Mouse (Mus musculus) cortical plate, adult 2 months (tissue): ENCODE data around the gene Plcl1. TPM values are rescaled to one million over a fixed set of nuclear protein-coding genes. Genes with fewer than 3 reads are reported as not detected.
"Not testable (repeated sequence)": the region's sequence is repeated elsewhere in the genome, so short reads cannot be mapped to it uniquely, and the experiment has no call there.

ENCODE experiments used
- H3K27ac ChIP-seq: fragments of 200-500 bp; 2 replicates; pipeline ENCODE4 v1.5.1; 2012; ENCODE audit warnings: low read length, control low read depth, inconsistent platforms; ENCODE audit not compliant: insufficient read depth
- H3K4me1 ChIP-seq: fragments of 200-500 bp; 2 replicates; pipeline ENCODE4 v1.6.1; 2011; ENCODE audit warnings: low read length; ENCODE audit not compliant: control insufficient read depth, insufficient read depth
- H3K4me3 ChIP-seq: fragments of 200-500 bp; 2 replicates; pipeline ENCODE4 v1.5.1; 2011; ENCODE audit warnings: mild to moderate bottlenecking, low read length, control low read depth; ENCODE audit not compliant: insufficient read depth
- CTCF ChIP-seq: fragments of 200-500 bp; IDR thresholded peaks from 2 replicates; pipeline ENCODE4 v1.5.1; 2011; ENCODE audit warnings: mild to moderate bottlenecking, control low read depth, low read length; ENCODE audit not compliant: insufficient read depth; ENCODE audit errors: extremely low read depth
- POLR2A ChIP-seq: fragments of 200-500 bp; IDR thresholded peaks from 2 replicates; pipeline ENCODE4 v1.6.1; 2011; ENCODE audit warnings: mild to moderate bottlenecking, low read length, control low read depth; ENCODE audit not compliant: insufficient read depth; ENCODE audit errors: extremely low read depth
- polyA plus RNA-seq: library from polyadenylated mRNA; depleted of rRNA; stranded (reverse); fragments of >200 nt; gene quantifications from 2 replicates; pipeline ENCODE4 v1.2.3, GENCODE M21; 2012

Plcl1 gene
- polyA plus RNA-seq, 1 experiment = 8.6 TPM

DNA sequence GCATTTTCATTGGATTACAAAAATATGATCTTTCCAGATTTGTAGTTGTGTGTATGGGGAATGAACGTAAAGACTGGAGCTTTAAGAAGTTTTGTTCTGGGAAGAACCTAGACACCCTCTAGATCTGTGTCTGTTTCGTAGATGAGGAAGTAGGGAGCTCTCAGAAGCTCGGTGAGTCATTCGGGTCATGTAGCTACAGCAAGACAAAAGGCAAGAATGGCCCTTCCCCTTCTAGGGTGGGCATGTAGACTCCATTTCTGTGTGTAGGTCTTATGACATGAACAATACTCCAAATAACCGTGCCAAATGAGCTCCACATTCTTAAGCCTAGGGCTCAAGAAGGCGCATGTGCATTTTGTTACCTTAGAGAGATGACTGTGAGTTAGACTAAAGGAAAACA is 101.3 kb downstream of the Plcl1 start:
- Histone ChIP-seq H3K4me3 (no peak overlapping the region), H3K27ac (0 out of 2 replicates have a peak overlapping the region, but pooled peaks have one; percentile 23), H3K4me1 (no peaks in the 10 kb centered on the region)
- no peak for TF ChIP-seq CTCF
- TF ChIP-seq POLR2A = no peak

DNA sequence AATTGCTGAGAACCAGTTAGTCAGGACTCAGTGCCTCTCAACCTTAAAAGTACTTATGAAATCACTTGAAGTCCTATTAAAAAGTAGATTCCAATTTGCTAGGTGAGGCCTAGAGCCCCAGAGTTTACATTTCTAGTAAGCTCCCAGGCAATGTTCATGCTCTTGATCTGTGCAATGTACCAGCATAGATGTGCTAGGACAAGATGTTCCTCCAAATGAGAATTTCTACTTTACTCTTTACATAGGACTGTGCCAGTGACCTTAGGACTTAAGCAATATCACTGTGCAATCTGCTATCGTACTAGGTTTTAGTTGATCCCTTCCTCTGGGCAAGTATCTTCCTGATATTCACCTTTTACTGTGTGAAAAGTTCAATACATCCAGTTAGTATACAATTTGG is 103.9 kb downstream of the Plcl1 start:
- H3K4me1 ChIP-seq = no peaks in the 10 kb centered on the region
- no peak overlapping the region for H3K27ac ChIP-seq
- no peak overlapping the region for H3K4me3 ChIP-seq
- TF ChIP-seq POLR2A = no peak
- TF ChIP-seq CTCF = no peak

DNA sequence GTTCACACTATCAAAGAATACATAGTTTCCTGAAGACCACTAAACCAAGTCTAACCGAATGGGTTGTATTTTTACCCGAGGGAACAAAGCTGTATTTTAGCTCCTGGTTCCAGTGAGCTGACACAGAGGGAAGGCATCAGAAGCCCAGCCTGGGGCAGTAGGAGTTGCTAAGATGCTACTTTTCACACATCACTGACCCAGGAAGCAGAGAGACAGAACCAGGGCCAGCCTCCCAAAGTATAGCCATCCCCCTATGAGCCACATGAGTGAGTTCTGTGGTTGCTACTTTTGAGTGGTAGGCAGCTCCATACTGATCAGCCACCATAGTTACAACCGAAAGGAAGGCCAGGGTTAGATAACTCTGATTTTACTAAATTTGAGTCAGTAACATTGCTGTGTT is 106.4 kb downstream of the Plcl1 start:
- no peak for TF ChIP-seq POLR2A
- TF ChIP-seq CTCF = no peak
- Histone ChIP-seq H3K4me1 (peaks cover 2% of the 10 kb centered on the region; the same call in 1 of the 2 replicates), H3K27ac (no peak overlapping the region), H3K4me3 (no peak overlapping the region)

DNA sequence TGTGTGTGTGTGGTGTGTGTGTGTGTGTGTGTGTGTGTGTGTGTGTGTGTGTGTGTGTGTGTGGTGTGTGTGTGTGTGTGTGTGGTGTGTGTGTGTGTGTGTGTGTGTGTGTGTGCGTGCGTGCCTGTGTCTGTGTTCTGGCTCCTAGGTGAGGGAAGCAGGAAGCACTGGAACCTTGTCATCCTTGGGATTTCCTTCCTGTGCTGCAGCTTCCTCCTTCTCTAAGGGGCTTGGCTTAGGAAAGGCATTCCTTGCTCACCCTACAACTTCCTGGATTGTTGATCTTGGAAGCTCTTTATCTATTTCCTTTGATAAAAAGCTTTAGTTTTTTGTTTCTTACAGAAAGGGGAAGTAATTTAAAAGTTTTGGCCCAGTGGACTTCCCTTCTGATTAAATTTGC is 107.1 kb downstream of the Plcl1 start:
- H3K4me3 ChIP-seq, H3K27ac ChIP-seq, H3K4me1 ChIP-seq: not testable (repeated sequence)

DNA sequence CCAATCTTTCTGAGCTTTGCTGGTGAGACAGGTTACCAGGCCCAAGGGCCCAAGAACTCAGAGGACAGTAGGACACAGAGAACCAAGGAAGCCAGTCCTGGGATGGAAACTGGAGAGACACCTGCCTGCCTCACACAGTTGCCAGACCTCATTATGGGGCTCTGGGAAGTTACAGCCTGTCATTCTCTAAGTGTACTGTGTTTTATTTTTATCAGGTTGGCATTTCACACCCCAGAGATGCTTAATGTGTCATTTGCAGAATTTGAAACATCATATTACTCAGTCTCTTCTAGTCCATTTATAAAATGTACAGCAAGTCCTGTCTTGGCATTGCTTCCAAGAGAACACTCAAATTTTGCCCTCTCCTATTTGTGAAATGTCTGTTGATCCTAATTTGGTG is 111.5 kb downstream of the Plcl1 start:
- TF ChIP-seq CTCF (no peak), POLR2A (no peak)
- Histone ChIP-seq H3K4me1 (peaks cover 2% of the 10 kb centered on the region; the same call in 1 of the 2 replicates), H3K4me3 (no peak overlapping the region), H3K27ac (no peak overlapping the region)

DNA sequence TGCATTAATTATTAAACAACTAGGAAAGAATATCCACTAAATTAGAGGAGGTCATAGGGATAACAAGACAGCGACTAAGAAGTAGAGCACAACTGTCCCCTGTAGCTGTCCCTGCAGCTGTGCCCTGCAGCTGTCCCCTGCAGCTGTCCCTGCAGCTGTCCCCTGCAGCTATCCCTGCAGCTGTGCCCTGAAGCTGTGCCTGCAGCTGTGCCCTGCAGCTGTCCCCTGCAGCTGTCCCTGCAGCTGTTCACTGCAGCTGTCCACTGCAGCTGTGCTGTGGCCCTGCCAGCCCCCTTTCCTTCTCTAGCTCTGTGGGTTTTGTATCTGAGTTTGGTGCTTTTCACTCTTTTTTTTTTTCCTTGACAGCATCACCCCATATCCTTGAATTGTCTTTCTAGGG is 118.2 kb downstream of the Plcl1 start:
- no peak for TF ChIP-seq CTCF
- TF ChIP-seq POLR2A = no peak
- no peak overlapping the region for H3K4me3 ChIP-seq
- no peak overlapping the region for H3K27ac ChIP-seq
- peaks cover 2% of the 10 kb centered on the region; the same call in 1 of the 2 replicates for H3K4me1 ChIP-seq

DNA sequence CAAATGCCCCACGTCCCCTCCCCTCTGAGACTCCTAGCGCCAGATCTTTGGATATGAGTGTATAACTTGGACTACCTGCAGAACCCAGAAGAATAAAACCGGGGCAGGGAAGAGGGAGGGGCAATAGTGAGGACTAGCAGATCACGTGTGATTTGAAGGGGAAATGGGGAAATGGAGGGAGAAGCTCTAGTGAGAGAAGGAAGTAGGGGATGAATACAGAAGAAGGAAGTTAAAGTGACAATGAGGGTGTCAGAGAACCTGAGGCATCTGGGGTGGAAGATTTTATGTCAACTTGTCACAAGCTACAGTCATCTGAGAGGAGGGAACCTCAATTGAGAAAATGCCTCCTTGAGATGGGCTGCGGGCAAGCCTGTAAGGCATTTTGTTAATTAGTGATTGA is 119.4 kb downstream of the Plcl1 start:
- no peak overlapping the region for H3K27ac ChIP-seq
- H3K4me3 ChIP-seq = no peak overlapping the region
- no peak for TF ChIP-seq CTCF
- TF ChIP-seq POLR2A = no peak
- H3K4me1 ChIP-seq = peaks cover 4% of the 10 kb centered on the region; the same call in 1 of the 2 replicates

DNA sequence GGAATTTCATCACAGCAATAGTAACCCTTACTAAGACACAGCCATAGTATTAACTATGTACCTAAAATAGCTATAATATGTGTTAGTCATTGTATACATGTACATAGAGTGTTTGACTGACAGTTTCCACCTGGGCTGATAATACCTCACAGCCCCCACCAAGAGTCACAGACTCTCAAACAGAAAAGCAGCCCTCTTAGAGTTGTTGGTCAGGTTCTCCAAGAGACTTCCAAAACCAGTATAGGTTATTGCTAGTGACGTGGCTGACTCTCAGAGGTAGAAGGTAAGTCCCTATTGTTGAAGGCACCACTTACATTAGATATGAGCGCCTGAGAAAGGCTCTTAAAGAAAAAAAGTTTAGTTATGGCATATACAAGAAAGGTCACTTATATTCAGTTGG is 120.0 kb downstream of the Plcl1 start:
- peaks cover 4% of the 10 kb centered on the region; the same call in 1 of the 2 replicates for H3K4me1 ChIP-seq

DNA sequence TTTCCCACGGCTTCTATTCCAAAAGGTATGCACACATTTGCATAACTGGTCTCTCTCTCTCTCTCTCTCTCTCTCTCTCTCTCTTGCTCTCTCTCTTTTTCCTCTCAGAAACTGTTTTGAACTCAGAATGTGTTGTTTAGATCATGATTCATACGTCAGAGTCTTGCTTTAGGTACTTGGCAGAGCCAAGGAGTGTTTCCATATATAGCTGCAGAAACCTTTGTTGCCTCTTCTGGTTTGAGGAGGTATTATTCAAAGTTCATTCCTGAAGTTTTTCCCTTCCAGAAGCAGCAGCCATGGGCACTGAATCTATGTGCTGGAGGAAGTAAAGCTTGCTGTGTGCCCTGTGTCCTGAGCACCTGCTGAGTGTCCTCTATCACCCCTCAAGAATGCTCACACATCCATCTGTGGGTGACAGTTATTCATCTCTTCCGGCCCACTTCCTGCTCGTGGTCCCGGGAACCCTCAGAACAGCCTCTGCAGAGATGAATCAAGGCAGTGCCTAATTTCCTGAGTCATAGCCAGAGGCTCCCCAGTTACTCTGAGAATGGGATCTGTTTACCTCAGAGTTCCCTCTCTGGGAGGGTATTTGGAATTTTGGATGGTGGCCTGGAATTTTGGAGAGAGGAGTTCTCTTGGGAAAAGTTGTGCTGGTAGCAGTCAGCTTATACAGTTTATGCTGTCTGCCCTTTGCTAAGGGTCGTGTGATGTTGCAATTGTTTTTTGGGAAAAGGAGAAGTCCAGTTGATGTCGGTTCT is 123.0 kb downstream of the Plcl1 start:
- no peak for TF ChIP-seq CTCF
- no peak for TF ChIP-seq POLR2A
- peak overlapping the region; percentile 30; the same call in 1 of the 2 replicates for H3K27ac ChIP-seq
- no peak overlapping the region for H3K4me3 ChIP-seq
- H3K4me1 ChIP-seq = peaks cover 4% of the 10 kb centered on the region; the same call in 1 of the 2 replicates

More for the DNA sequence above, 120.0 kb downstream of the Plcl1 start:
- TF ChIP-seq CTCF (no peak), POLR2A (no peak)
- no peak overlapping the region for H3K27ac ChIP-seq
- no peak overlapping the region for H3K4me3 ChIP-seq

DNA sequence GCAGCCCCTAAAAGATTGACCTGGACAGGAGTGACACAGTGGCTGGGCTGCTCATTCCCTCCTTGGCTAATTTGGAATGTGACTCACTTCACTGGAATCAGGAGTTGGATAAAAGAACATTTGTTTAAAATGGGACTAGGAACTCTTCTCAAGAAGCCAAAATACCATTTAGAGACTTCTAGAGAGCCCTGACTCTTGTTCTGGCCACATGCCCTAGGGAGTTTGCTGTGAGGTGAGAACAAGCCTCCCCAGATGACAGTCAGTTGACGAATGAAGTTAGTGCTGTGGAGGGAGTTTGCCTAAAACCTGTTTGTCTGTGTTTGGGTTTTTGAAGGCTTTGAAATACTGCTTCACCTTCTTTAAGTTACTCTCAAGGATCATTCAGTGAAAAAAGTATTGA is 128.1 kb downstream of the Plcl1 start:
- no peak overlapping the region for H3K4me3 ChIP-seq
- no peak for TF ChIP-seq CTCF
- TF ChIP-seq POLR2A = no peak
- H3K4me1 ChIP-seq = peaks cover 3% of the 10 kb centered on the region; the same call in 1 of the 2 replicates
- H3K27ac ChIP-seq = no peak overlapping the region
